In the genomic region with DNA sequence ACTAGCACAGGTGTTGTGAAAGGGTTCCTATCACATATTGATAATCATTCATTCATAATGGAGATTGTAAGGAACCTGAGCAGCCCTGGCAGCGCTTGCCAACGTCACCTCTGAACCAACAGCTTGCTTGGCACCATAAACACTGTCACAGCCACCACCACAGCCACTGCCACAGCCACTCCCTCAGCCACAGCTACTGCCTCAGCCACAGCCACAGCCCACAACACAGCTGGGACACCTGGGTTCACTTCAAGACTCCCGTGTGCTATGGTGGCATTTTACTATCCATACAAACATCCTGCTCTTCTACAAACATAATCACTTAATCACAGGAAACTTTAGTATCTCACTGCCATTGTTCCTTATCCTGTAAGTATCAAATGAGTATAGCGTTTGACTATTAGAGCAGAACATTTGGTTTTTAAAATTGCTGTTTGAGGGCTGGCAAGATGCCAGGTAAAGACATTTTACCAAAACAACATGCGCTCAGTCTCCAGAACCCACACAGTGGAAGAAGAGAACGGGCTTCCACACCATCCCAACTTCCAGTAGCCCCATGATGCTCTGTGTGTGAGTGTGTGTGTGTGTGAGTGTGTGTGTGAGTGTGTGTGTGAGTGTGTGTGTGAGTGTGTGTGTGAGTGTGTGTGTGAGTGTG, we compare ENCODE assay signal across 24 mouse cellular contexts. TPM values are rescaled to one million over a fixed set of nuclear protein-coding genes. Genes with fewer than 3 reads are reported as not detected.
A peak's percentile ranks its signal among the peaks of the same experiment; 100 is the strongest.
DNase-seq lines count a peak whose midpoint lies in the region; ATAC-seq lines count a peak whose summit lies in the region.
"Had no signal": no experiment of that assay in that cellular context is flagged by ENCODE, and none has a peak within 500 bp of the region (broad histone marks: within the 10 kb centered on the region; RNA-seq: fewer than 3 reads in every experiment).

No protein-coding gene starts in this region.

- no peak for ATAC-seq in forebrain, embryonic 14.5 days
- ATAC-seq in forebrain, embryonic 11.5 days (replicated peaks; ENCODE audit: low FRiP score) = no peak
- ATAC-seq in megakaryocyte, adult 5-6 weeks (ENCODE audit: poor library complexity, severe bottlenecking) = peak; percentile 32; the same call in 1 of the 2 replicates
- ATAC-seq: hindbrain, embryonic 16.5 days; intestine, postnatal 0 days had no signal

- no peak overlapping the region for H3K4me3 ChIP-seq in forebrain, embryonic 14.5 days (ENCODE audit: low read depth, low read length)
- no peak overlapping the region for H3K4me3 ChIP-seq in forebrain, embryonic 11.5 days (ENCODE audit: low read depth, low read length)
- H3K4me3 ChIP-seq: embryonic facial prominence, embryonic 15.5 days; forebrain, embryonic 10.5 days; heart, embryonic 15.5 days; limb, embryonic 15.5 days; neural tube, embryonic 13.5 days had no signal

- H3K9me3 ChIP-seq in forebrain, embryonic 14.5 days (replicated peaks; ENCODE audit: control insufficient read depth, low read length) = no peaks in the 10 kb centered on the region
- H3K9me3 ChIP-seq in forebrain, embryonic 11.5 days (ENCODE audit: control insufficient read depth, low read length) = no peaks in the 10 kb centered on the region
- H3K9me3 ChIP-seq: embryonic facial prominence, embryonic 15.5 days; forebrain, embryonic 10.5 days; heart, embryonic 15.5 days; limb, embryonic 15.5 days; neural tube, embryonic 13.5 days had no signal

- H3K27ac ChIP-seq in forebrain, embryonic 14.5 days (ENCODE audit: low read depth, low read length) = no peak overlapping the region
- H3K27ac ChIP-seq in forebrain, embryonic 11.5 days (ENCODE audit: low read depth, low read length) = no peak overlapping the region
- H3K27ac ChIP-seq: embryonic facial prominence, embryonic 15.5 days; forebrain, embryonic 10.5 days; heart, embryonic 15.5 days; limb, embryonic 15.5 days; neural tube, embryonic 13.5 days had no signal

- no peaks in the 10 kb centered on the region for H3K27me3 ChIP-seq in forebrain, embryonic 14.5 days (replicated peaks; ENCODE audit: control insufficient read depth, insufficient read depth, low read length)
- H3K27me3 ChIP-seq in forebrain, embryonic 11.5 days (ENCODE audit: control insufficient read depth, insufficient read depth, low read length) = no peaks in the 10 kb centered on the region
- H3K27me3 ChIP-seq: embryonic facial prominence, embryonic 15.5 days; heart, embryonic 15.5 days; limb, embryonic 15.5 days; neural tube, embryonic 13.5 days had no signal

- peak; percentile 36 for DNase-seq in forebrain, embryonic 14.5 days (ENCODE audit: low spot score)
- no peak for DNase-seq in forebrain, embryonic 11.5 days (ENCODE audit: low spot score)
- peak; percentile 55 for DNase-seq in 416B (ENCODE audit: low read depth)
- peak; percentile 34 for DNase-seq in T-cell, adult 2 months (ENCODE audit: low spot score)
- DNase-seq in liver = no peak
- no peak for DNase-seq in right cerebral cortex, postnatal 25 days
- DNase-seq in gastrocnemius, adult 8-10 months (ENCODE audit: low spot score in 2 of 2) = no peak
- DNase-seq: cerebellum, adult 8-10 months; gastrocnemius, postnatal 14 days; heart, postnatal 4 days; lung, postnatal 10 days; right cerebral cortex, postnatal 14 days; thymus, adult 2 months had no signal

- 63% methylated on average over 6 of the region's 6 CpGs for WGBS in forebrain, embryonic 14.5 days
- WGBS in forebrain, embryonic 11.5 days = 86% methylated on average over 6 of the region's 6 CpGs

- no peak overlapping the region for H3K4me2 ChIP-seq in forebrain, embryonic 14.5 days (ENCODE audit: low read length)
- H3K4me2 ChIP-seq in forebrain, embryonic 11.5 days (ENCODE audit: low read depth, low read length, severe bottlenecking) = no peak overlapping the region
- H3K4me2 ChIP-seq: embryonic facial prominence, embryonic 15.5 days; heart, embryonic 15.5 days; limb, embryonic 15.5 days; neural tube, embryonic 13.5 days had no signal

- no peaks in the 10 kb centered on the region for H3K4me1 ChIP-seq in forebrain, embryonic 14.5 days (ENCODE audit: control insufficient read depth, insufficient read depth, low read length)
- no peaks in the 10 kb centered on the region for H3K4me1 ChIP-seq in forebrain, embryonic 11.5 days (replicated peaks; ENCODE audit: control insufficient read depth, insufficient read depth, low read length)
- H3K4me1 ChIP-seq: forebrain, embryonic 10.5 days had no signal

- no peak overlapping the region for H3K9ac ChIP-seq in forebrain, embryonic 14.5 days (ENCODE audit: low read length)
- H3K9ac ChIP-seq in forebrain, embryonic 11.5 days (ENCODE audit: low read length) = no peak overlapping the region
- H3K9ac ChIP-seq: embryonic facial prominence, embryonic 15.5 days; heart, embryonic 15.5 days; limb, embryonic 15.5 days; neural tube, embryonic 13.5 days had no signal

- H3K36me3 ChIP-seq in forebrain, embryonic 14.5 days (ENCODE audit: control insufficient read depth, insufficient read depth, low read length) = no peaks in the 10 kb centered on the region
- H3K36me3 ChIP-seq in forebrain, embryonic 11.5 days (ENCODE audit: control insufficient read depth, insufficient read depth, low read length) = no peaks in the 10 kb centered on the region
- H3K36me3 ChIP-seq: embryonic facial prominence, embryonic 15.5 days; forebrain, embryonic 10.5 days; heart, embryonic 15.5 days; limb, embryonic 15.5 days; neural tube, embryonic 13.5 days had no signal

RNA-seq across cellular contexts. Expression of a gene that starts 20.9 kb away (rescaled TPM):
- 0.30 and 0.62 TPM in 2 replicates for polyA plus RNA-seq in forebrain, embryonic 14.5 days (2014; fragmentation: Nextera tagmentation; extraction: Ambion mirVana)
- 0.12 TPM in 1 of 2 replicates, not detected in the other for polyA plus RNA-seq in forebrain, embryonic 11.5 days (2014; fragmentation: Nextera tagmentation; extraction: Ambion mirVana)
- not detected in 2 replicates for total RNA-seq in megakaryocyte, adult 5-6 weeks (2015)
- total RNA-seq in megakaryocyte, adult 5-6 weeks (2017) = not detected in 2 replicates
- total RNA-seq in gastrocnemius, adult 8-10 months (2022) = 10 to 100 TPM; 17.3 to 20.4 (median 19.5) TPM
- polyA plus RNA-seq: forebrain, embryonic 10.5 days; heart, embryonic 15.5 days; intestine, postnatal 0 days; liver, embryonic 16.5 days; spleen, adult 2 months; stomach, embryonic 14.5 days; thymus, adult 2 months had no signal

RNA-seq across cellular contexts. Expression of a gene that starts 51.9 kb away (rescaled TPM):
- polyA plus RNA-seq in forebrain, embryonic 14.5 days (2014; fragmentation: Nextera tagmentation; extraction: Ambion mirVana) = 247 TPM in 2 replicates
- polyA plus RNA-seq in forebrain, embryonic 11.5 days (2014; fragmentation: Nextera tagmentation; extraction: Ambion mirVana) = 213 and 224 TPM in 2 replicates
- 169 and 178 TPM in 2 replicates for total RNA-seq in megakaryocyte, adult 5-6 weeks (2015)
- 110 and 122 TPM in 2 replicates for total RNA-seq in megakaryocyte, adult 5-6 weeks (2017)
- 100 to 1,000 TPM; 127 to 152 (median 133) TPM for total RNA-seq in gastrocnemius, adult 8-10 months (2022)

Comparison
In these comparisons a context has a peak if more than half of its experiments do, and no peak if none do; other contexts are left out.
1. DNase-seq: peak in forebrain, embryonic 14.5 days (single experiment), 416B (single experiment) and T-cell, adult 2 months (single experiment); none in forebrain, embryonic 11.5 days (single experiment), liver (single experiment), right cerebral cortex, postnatal 25 days (single experiment) and gastrocnemius, adult 8-10 months (0 of 2).
2. RNA of a gene that starts 20.9 kb away (total RNA-seq): 17.3 to 20.4 TPM in gastrocnemius, adult 8-10 months; not detected in megakaryocyte, adult 5-6 weeks; every median in the first group is over 10 times any median in the second.